Mouse (Mus musculus): ENCODE data around the gene Gm3952. TPM values are rescaled to one million over a fixed set of nuclear protein-coding genes. Genes with fewer than 3 reads are reported as not detected.

Gm3952 gene
- polyA plus RNA-seq (2021; fragmentation: Nextera tagmentation), result not detected in 2 replicates
- long read RNA-seq, experiment 1, result 0 reads
- long read RNA-seq, experiment 2, result 0 reads

DNA sequence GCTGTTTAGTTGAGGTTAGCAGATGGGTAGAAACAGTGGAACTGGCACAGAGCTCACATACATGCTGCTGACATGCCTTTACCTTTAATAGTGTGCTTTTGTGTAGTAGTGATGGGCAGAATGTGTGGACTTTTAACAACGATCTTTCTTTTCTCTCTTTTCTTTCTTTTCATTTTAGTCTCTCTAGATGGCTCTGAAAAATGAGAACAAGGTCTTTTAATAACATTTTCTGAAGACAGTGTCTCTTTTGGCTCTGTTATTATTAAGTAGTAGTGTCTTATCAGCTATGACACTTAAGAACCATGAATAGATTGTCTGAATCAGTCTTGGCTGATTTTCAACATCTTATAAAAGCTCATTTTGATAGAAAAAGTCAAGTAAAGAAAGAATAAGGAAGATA, at the start of gene Gm3952:
TSS of gene Gm3952 (minus strand) at position 101 of the 400 bp plus-strand sequence.

Other genes with a start within 250 kb of the Gm3952 start
- gene Itgb1, start 113.0 kb downstream of the Gm3952 start, polyA plus RNA-seq (2021; fragmentation: Nextera tagmentation), result 17.5 and 17.8 TPM in 2 replicates